Mouse (Mus musculus): ENCODE data around the gene Sim2. TPM values are rescaled to one million over a fixed set of nuclear protein-coding genes. Genes with fewer than 3 reads are reported as not detected.

Gene Sim2
- polyA plus RNA-seq, 1 experiment from 2014 or later, result not detected

GRCm38 (mm10) chr16:94081996-94082708 is 2.6 kb upstream of the Sim2 start:
- Histone ChIP-seq H3K9me3 (ENCODE audit: low read length) (no peaks in the 10 kb centered on the region), H3K27ac (ENCODE audit: low read depth) (no peak overlapping the region), H3K4me1 (ENCODE audit: insufficient read depth) (peaks cover 9% of the 10 kb centered on the region), H3K4me2 (ENCODE audit: low read depth, low read length) (no peak overlapping the region), H3K9ac (replicated peaks) (no peak overlapping the region), H3K36me3 (replicated peaks; ENCODE audit: insufficient read depth, low read length) (no peaks in the 10 kb centered on the region), H3K27me3 (ENCODE audit: insufficient read depth, low read length) (peaks cover 99% of the 10 kb centered on the region), H3K4me3 (ENCODE audit: low read depth, low read length) (no peak overlapping the region)
- DNase-seq, result no peak
- 8% methylated on average over 8 of the region's 8 CpGs for WGBS (ENCODE audit: insufficient replicate concordance)
- TF ChIP-seq EP300 (IDR thresholded peaks at IDR 0.05; ENCODE audit: low read depth) (no peak), CTCF (IDR thresholded peaks at IDR 0.05; ENCODE audit: low read depth) (no peak)
- no peak for ATAC-seq

- H3K27me3 ChIP-seq (ENCODE audit: insufficient read depth, low read length), result peaks cover 99% of the 10 kb centered on the region
- no peak overlapping the region for H3K9ac ChIP-seq (replicated peaks)
- no peak overlapping the region for H3K4me3 ChIP-seq (ENCODE audit: low read depth, low read length)
- H3K27ac ChIP-seq (ENCODE audit: low read depth), result no peak overlapping the region
- ATAC-seq, result no peak
- no peak for DNase-seq
- TF ChIP-seq EP300 (IDR thresholded peaks at IDR 0.05; ENCODE audit: low read depth), result no peak
- TF ChIP-seq CTCF (IDR thresholded peaks at IDR 0.05; ENCODE audit: low read depth), result no peak
- peaks cover 9% of the 10 kb centered on the region for H3K4me1 ChIP-seq (ENCODE audit: insufficient read depth)
- H3K36me3 ChIP-seq (replicated peaks; ENCODE audit: insufficient read depth, low read length), result no peaks in the 10 kb centered on the region
- no peaks in the 10 kb centered on the region for H3K9me3 ChIP-seq (ENCODE audit: low read length)
- H3K4me2 ChIP-seq (ENCODE audit: low read depth, low read length), result no peak overlapping the region
- 2% methylated on average over 45 of the region's 46 CpGs for WGBS (ENCODE audit: insufficient replicate concordance)
Observed at GRCm38 (mm10) chr16:94082960-94083847, 1.5 kb upstream of the Sim2 start.

- TF ChIP-seq EP300 (IDR thresholded peaks at IDR 0.05; ENCODE audit: low read depth), result no peak
- no peak for TF ChIP-seq CTCF (IDR thresholded peaks at IDR 0.05; ENCODE audit: low read depth)
- Histone ChIP-seq H3K9me3 (ENCODE audit: low read length) (no peaks in the 10 kb centered on the region), H3K27ac (ENCODE audit: low read depth) (no peak overlapping the region), H3K4me2 (ENCODE audit: low read depth, low read length) (no peak overlapping the region), H3K4me1 (ENCODE audit: insufficient read depth) (peaks cover 9% of the 10 kb centered on the region), H3K36me3 (replicated peaks; ENCODE audit: insufficient read depth, low read length) (no peaks in the 10 kb centered on the region), H3K27me3 (ENCODE audit: insufficient read depth, low read length) (peaks cover 99% of the 10 kb centered on the region), H3K9ac (replicated peaks) (no peak overlapping the region), H3K4me3 (ENCODE audit: low read depth, low read length) (no peak overlapping the region)
- DNase-seq (no peak), ATAC-seq (no peak)
- 2% methylated on average over 41 of the region's 41 CpGs for WGBS (ENCODE audit: insufficient replicate concordance)
Observed at GRCm38 (mm10) chr16:94083848-94084525, 744 bp upstream of the Sim2 start.

- H3K9me3 ChIP-seq (ENCODE audit: low read length), result no peaks in the 10 kb centered on the region
- no peak for TF ChIP-seq EP300 (IDR thresholded peaks at IDR 0.05; ENCODE audit: low read depth)
- TF ChIP-seq CTCF (IDR thresholded peaks at IDR 0.05; ENCODE audit: low read depth), result no peak
- H3K4me1 ChIP-seq (ENCODE audit: insufficient read depth), result peaks cover 9% of the 10 kb centered on the region
- peak overlapping the region; percentile 41; the same call in 1 of the 2 replicates for H3K4me3 ChIP-seq (ENCODE audit: low read depth, low read length)
- H3K27ac ChIP-seq (ENCODE audit: low read depth), result no peak overlapping the region
- no peak overlapping the region for H3K9ac ChIP-seq (replicated peaks)
- WGBS (ENCODE audit: insufficient replicate concordance), result under 1% methylated on average over 54 of the region's 57 CpGs
- H3K4me2 ChIP-seq (ENCODE audit: low read depth, low read length), result peak overlapping the region; percentile 62; the same call in 1 of the 2 replicates
- DNase-seq (no peak), ATAC-seq (no peak)
- H3K36me3 ChIP-seq (replicated peaks; ENCODE audit: insufficient read depth, low read length), result no peaks in the 10 kb centered on the region
- peaks cover 99% of the 10 kb centered on the region for H3K27me3 ChIP-seq (ENCODE audit: insufficient read depth, low read length)
Observed at GRCm38 (mm10) chr16:94085603-94086285, 1.0 kb downstream of the Sim2 start.

- Histone ChIP-seq H3K9me3 (ENCODE audit: low read length) (no peaks in the 10 kb centered on the region), H3K9ac (replicated peaks) (no peak overlapping the region), H3K36me3 (replicated peaks; ENCODE audit: insufficient read depth, low read length) (no peaks in the 10 kb centered on the region), H3K27ac (ENCODE audit: low read depth) (no peak overlapping the region), H3K4me3 (ENCODE audit: low read depth, low read length) (no peak overlapping the region), H3K27me3 (ENCODE audit: insufficient read depth, low read length) (peaks cover 99% of the 10 kb centered on the region), H3K4me2 (ENCODE audit: low read depth, low read length) (no peak overlapping the region), H3K4me1 (ENCODE audit: insufficient read depth) (peaks cover 9% of the 10 kb centered on the region)
- WGBS (ENCODE audit: insufficient replicate concordance), result 2% methylated on average over 50 of the region's 50 CpGs
- DNase-seq (no peak), ATAC-seq (no peak)
- TF ChIP-seq CTCF (IDR thresholded peaks at IDR 0.05; ENCODE audit: low read depth) (no peak), EP300 (IDR thresholded peaks at IDR 0.05; ENCODE audit: low read depth) (no peak)
Observed at GRCm38 (mm10) chr16:94086701-94087569, 2.2 kb downstream of the Sim2 start.

Data from liver, postnatal 0 days (tissue).